Mouse (Mus musculus) cerebellum, adult 11-12 months (tissue): ENCODE data around the gene Zfp619.
A peak's percentile ranks its signal among the peaks of the same experiment; 100 is the strongest.
"Not testable (repeated sequence)": the region's sequence is repeated elsewhere in the genome, so short reads cannot be mapped to it uniquely, and the experiment has no call there.

ENCODE experiments used
- DNase-seq: peaks from one replicate; pipeline ENCODE4 v3.0.0; 2022

Gene Zfp619

GRCm38 (mm10) chr7:39517616-39518177 lies at the start of gene Zfp619:
Zfp619 (plus strand) TSS chr7:39517766.
- peak; percentile 94 for DNase-seq

- DNase-seq: no peak
These were observed 38.6 kb upstream of the Zfp619 start for GRCm38 (mm10) chr7:39479013-39479412.

- DNase-seq: no peak
These were observed 33.2 kb upstream of the Zfp619 start for GRCm38 (mm10) chr7:39484384-39484783.

GRCm38 (mm10) chr7:39487159-39487853 lies 30.3 kb upstream of the Zfp619 start:
- DNase-seq: peak; percentile 66

- no peak for DNase-seq
These were observed 29.7 kb upstream of the Zfp619 start for GRCm38 (mm10) chr7:39487854-39488205.

- no peak for DNase-seq
These were observed 22.9 kb upstream of the Zfp619 start for GRCm38 (mm10) chr7:39494646-39495045.

GRCm38 (mm10) chr7:39504100-39504499 lies 13.5 kb upstream of the Zfp619 start:
- no peak for DNase-seq

- no peak for DNase-seq
These were observed 796 bp downstream of the Zfp619 start for GRCm38 (mm10) chr7:39518362-39518761.

- no peak for DNase-seq
These were observed 6.3 kb downstream of the Zfp619 start for GRCm38 (mm10) chr7:39523703-39524424.

GRCm38 (mm10) chr7:39543151-39543550 lies 25.6 kb downstream of the Zfp619 start:
- no peak for DNase-seq

GRCm38 (mm10) chr7:39544242-39545111 lies 26.9 kb downstream of the Zfp619 start:
- DNase-seq: peak; percentile 78

- DNase-seq: no peak
These were observed 27.6 kb downstream of the Zfp619 start for GRCm38 (mm10) chr7:39545134-39545533.

GRCm38 (mm10) chr7:39549336-39549735 lies 31.8 kb downstream of the Zfp619 start:
- no peak for DNase-seq

GRCm38 (mm10) chr7:39551976-39552891 lies 34.7 kb downstream of the Zfp619 start:
- DNase-seq: peak; percentile 95

- DNase-seq: no peak
These were observed 35.4 kb downstream of the Zfp619 start for GRCm38 (mm10) chr7:39552993-39553392.

- no peak for DNase-seq
These were observed 36.3 kb downstream of the Zfp619 start for GRCm38 (mm10) chr7:39553871-39554270.

- no peak for DNase-seq
These were observed 62.5 kb downstream of the Zfp619 start for GRCm38 (mm10) chr7:39580066-39580465.

- DNase-seq: no peak
These were observed 63.0 kb downstream of the Zfp619 start for GRCm38 (mm10) chr7:39580601-39581000.

- DNase-seq: not testable (repeated sequence)
These were observed 69.3 kb downstream of the Zfp619 start for GRCm38 (mm10) chr7:39586834-39587233.

- no peak for DNase-seq
These were observed 70.5 kb downstream of the Zfp619 start for GRCm38 (mm10) chr7:39588037-39588436.

- peak; percentile 64 for DNase-seq
These were observed 71.0 kb downstream of the Zfp619 start for GRCm38 (mm10) chr7:39588471-39589041.

GRCm38 (mm10) chr7:39589044-39589443 lies 71.5 kb downstream of the Zfp619 start:
- not testable (repeated sequence) for DNase-seq
